Mouse (Mus musculus): ENCODE results near the gene Tbc1d1. TPM values are rescaled to one million over a fixed set of nuclear protein-coding genes. Genes with fewer than 3 reads are reported as not detected.
A peak's percentile ranks its signal among the peaks of the same experiment; 100 is the strongest.

Gene Tbc1d1
- polyA plus RNA-seq, 1 experiment from 2014 or later, result 9.5 TPM

- Histone ChIP-seq H3K36me3 (replicated peaks) (no peaks in the 10 kb centered on the region), H3K4me1 (peaks cover 13% of the 10 kb centered on the region), H3K9ac (no peak overlapping the region), H3K4me3 (no peak overlapping the region), H3K4me2 (no peak overlapping the region), H3K27me3 (replicated peaks) (no peaks in the 10 kb centered on the region), H3K27ac (0 out of 2 replicates have a peak overlapping the region, but pooled peaks have one; percentile 40), H3K9me3 (no peaks in the 10 kb centered on the region)
- 61% methylated on average over 11 of the region's 11 CpGs for WGBS
- no peak for ATAC-seq (replicated peaks)
Observed at GRCm38 (mm10) chr5:64380698-64381375, 224.7 kb downstream of the Tbc1d1 start.

GRCm38 (mm10) chr5:64381538-64381937 lies 225.4 kb downstream of the Tbc1d1 start:
- Histone ChIP-seq H3K27ac (peak overlapping the region; percentile 56; the same call in 1 of the 2 replicates), H3K27me3 (replicated peaks) (no peaks in the 10 kb centered on the region), H3K9ac (no peak overlapping the region), H3K9me3 (no peaks in the 10 kb centered on the region), H3K4me1 (peaks cover 13% of the 10 kb centered on the region), H3K4me2 (no peak overlapping the region), H3K36me3 (replicated peaks) (no peaks in the 10 kb centered on the region), H3K4me3 (no peak overlapping the region)
- WGBS, result 24% methylated on average over 8 of the region's 8 CpGs
- 0 out of 2 replicates have a peak, but pooled peaks have one; percentile 10 for ATAC-seq (replicated peaks)

GRCm38 (mm10) chr5:64382451-64383057 lies 226.4 kb downstream of the Tbc1d1 start:
- Histone ChIP-seq H3K27ac (0 out of 2 replicates have a peak overlapping the region, but pooled peaks have one; percentile 14), H3K9ac (no peak overlapping the region), H3K36me3 (replicated peaks) (no peaks in the 10 kb centered on the region), H3K4me1 (peaks cover 13% of the 10 kb centered on the region), H3K4me3 (no peak overlapping the region), H3K27me3 (replicated peaks) (no peaks in the 10 kb centered on the region), H3K4me2 (no peak overlapping the region), H3K9me3 (no peaks in the 10 kb centered on the region)
- WGBS, result 18% methylated on average over 8 of the region's 8 CpGs
- peak; percentile 79 for ATAC-seq (replicated peaks)

- H3K36me3 ChIP-seq (replicated peaks), result no peaks in the 10 kb centered on the region
- ATAC-seq (replicated peaks), result no peak
- no peaks in the 10 kb centered on the region for H3K27me3 ChIP-seq (replicated peaks)
- H3K9ac ChIP-seq, result no peak overlapping the region
- 73% methylated on average over 4 of the region's 4 CpGs for WGBS
- peaks cover 13% of the 10 kb centered on the region for H3K4me1 ChIP-seq
- H3K27ac ChIP-seq, result no peak overlapping the region
- no peaks in the 10 kb centered on the region for H3K9me3 ChIP-seq
- H3K4me2 ChIP-seq, result no peak overlapping the region
- H3K4me3 ChIP-seq, result no peak overlapping the region
Observed at GRCm38 (mm10) chr5:64383215-64383614, 227.1 kb downstream of the Tbc1d1 start.

- 67% methylated on average over 6 of the region's 6 CpGs for WGBS
- H3K9ac ChIP-seq, result no peak overlapping the region
Observed at GRCm38 (mm10) chr5:64384546-64384945, 228.4 kb downstream of the Tbc1d1 start.

GRCm38 (mm10) chr5:64386996-64387395 lies 230.9 kb downstream of the Tbc1d1 start:
- ATAC-seq (replicated peaks), result no peak
- WGBS, result 89% methylated on average over 3 of the region's 3 CpGs

More at GRCm38 (mm10) chr5:64384546-64384945, 228.4 kb downstream of the Tbc1d1 start:
- H3K4me1 ChIP-seq, result peaks cover 18% of the 10 kb centered on the region
- H3K27me3 ChIP-seq (replicated peaks), result no peaks in the 10 kb centered on the region
- no peak overlapping the region for H3K4me3 ChIP-seq
- no peak overlapping the region for H3K4me2 ChIP-seq
- no peak for ATAC-seq (replicated peaks)
- no peaks in the 10 kb centered on the region for H3K36me3 ChIP-seq (replicated peaks)
- no peaks in the 10 kb centered on the region for H3K9me3 ChIP-seq
- H3K27ac ChIP-seq, result no peak overlapping the region

GRCm38 (mm10) chr5:64389202-64389929 lies 233.3 kb downstream of the Tbc1d1 start:
- Histone ChIP-seq H3K36me3 (replicated peaks) (no peaks in the 10 kb centered on the region), H3K4me2 (no peak overlapping the region), H3K27me3 (replicated peaks) (no peaks in the 10 kb centered on the region), H3K27ac (no peak overlapping the region), H3K9ac (no peak overlapping the region), H3K4me1 (peaks cover 12% of the 10 kb centered on the region), H3K4me3 (no peak overlapping the region), H3K9me3 (no peaks in the 10 kb centered on the region)
- peak; percentile 45; the same call in 1 of the 2 replicates for ATAC-seq (replicated peaks)
- WGBS, result 33% methylated on average over 6 of the region's 6 CpGs

More at GRCm38 (mm10) chr5:64386996-64387395, 230.9 kb downstream of the Tbc1d1 start:
- Histone ChIP-seq H3K36me3 (replicated peaks) (no peaks in the 10 kb centered on the region), H3K27me3 (replicated peaks) (no peaks in the 10 kb centered on the region), H3K4me2 (no peak overlapping the region), H3K4me3 (no peak overlapping the region), H3K9me3 (no peaks in the 10 kb centered on the region), H3K4me1 (peaks cover 19% of the 10 kb centered on the region), H3K9ac (no peak overlapping the region), H3K27ac (no peak overlapping the region)

- 62% methylated on average over 4 of the region's 4 CpGs for WGBS
- no peak for ATAC-seq (replicated peaks)
- Histone ChIP-seq H3K4me3 (no peak overlapping the region), H3K27me3 (replicated peaks) (no peaks in the 10 kb centered on the region), H3K9me3 (no peaks in the 10 kb centered on the region), H3K27ac (no peak overlapping the region), H3K9ac (no peak overlapping the region), H3K36me3 (replicated peaks) (no peaks in the 10 kb centered on the region), H3K4me2 (no peak overlapping the region), H3K4me1 (peaks cover 12% of the 10 kb centered on the region)
Observed at GRCm38 (mm10) chr5:64391346-64391745, 235.2 kb downstream of the Tbc1d1 start.

GRCm38 (mm10) chr5:64392426-64393020 lies 236.4 kb downstream of the Tbc1d1 start:
- ATAC-seq (replicated peaks), result no peak
- H3K27me3 ChIP-seq (replicated peaks), result no peaks in the 10 kb centered on the region

GRCm38 (mm10) chr5:64393530-64393929 lies 237.4 kb downstream of the Tbc1d1 start:
- Histone ChIP-seq H3K4me3 (no peak overlapping the region), H3K27me3 (replicated peaks) (no peaks in the 10 kb centered on the region), H3K36me3 (replicated peaks) (no peaks in the 10 kb centered on the region), H3K4me1 (peaks cover 12% of the 10 kb centered on the region), H3K27ac (no peak overlapping the region), H3K9ac (no peak overlapping the region), H3K9me3 (no peaks in the 10 kb centered on the region), H3K4me2 (no peak overlapping the region)
- WGBS, result 81% methylated on average over 4 of the region's 4 CpGs
- no peak for ATAC-seq (replicated peaks)

More at GRCm38 (mm10) chr5:64392426-64393020, 236.4 kb downstream of the Tbc1d1 start:
- H3K27ac ChIP-seq, result no peak overlapping the region
- H3K36me3 ChIP-seq (replicated peaks), result no peaks in the 10 kb centered on the region
- WGBS, result 91% methylated on average over 8 of the region's 8 CpGs
- no peak overlapping the region for H3K4me2 ChIP-seq
- peaks cover 12% of the 10 kb centered on the region for H3K4me1 ChIP-seq
- H3K4me3 ChIP-seq, result no peak overlapping the region
- no peak overlapping the region for H3K9ac ChIP-seq
- no peaks in the 10 kb centered on the region for H3K9me3 ChIP-seq

GRCm38 (mm10) chr5:64398155-64398554 lies 242.1 kb downstream of the Tbc1d1 start:
- H3K9ac ChIP-seq, result no peak overlapping the region
- H3K27ac ChIP-seq, result no peak overlapping the region
- no peak overlapping the region for H3K4me3 ChIP-seq
- no peaks in the 10 kb centered on the region for H3K4me1 ChIP-seq
- no peaks in the 10 kb centered on the region for H3K27me3 ChIP-seq (replicated peaks)
- no peaks in the 10 kb centered on the region for H3K9me3 ChIP-seq
- no peaks in the 10 kb centered on the region for H3K36me3 ChIP-seq (replicated peaks)
- WGBS, result 93% methylated on average over 13 of the region's 13 CpGs
- no peak for ATAC-seq (replicated peaks)
- no peak overlapping the region for H3K4me2 ChIP-seq

GRCm38 (mm10) chr5:64400742-64401141 lies 244.6 kb downstream of the Tbc1d1 start:
- H3K4me1 ChIP-seq, result no peaks in the 10 kb centered on the region
- 95% methylated on average over 4 of the region's 4 CpGs for WGBS
- no peak overlapping the region for H3K27ac ChIP-seq
- H3K9me3 ChIP-seq, result no peaks in the 10 kb centered on the region
- H3K4me3 ChIP-seq, result no peak overlapping the region
- H3K27me3 ChIP-seq (replicated peaks), result no peaks in the 10 kb centered on the region
- H3K9ac ChIP-seq, result no peak overlapping the region
- no peak overlapping the region for H3K4me2 ChIP-seq
- no peak for ATAC-seq (replicated peaks)
- no peaks in the 10 kb centered on the region for H3K36me3 ChIP-seq (replicated peaks)

Data from midbrain, embryonic 15.5 days (tissue).